Mouse (Mus musculus) adrenal gland, adult 8-10 months (tissue): ENCODE measurements around the gene Olfr110. TPM values are rescaled to one million over a fixed set of nuclear protein-coding genes. Genes with fewer than 3 reads are reported as not detected.
"Not testable (repeated sequence)": the region's sequence is repeated elsewhere in the genome, so short reads cannot be mapped to it uniquely, and the experiment has no call there.

Experiments
- DNase-seq: peaks from one replicate; pipeline ENCODE4 v3.0.0; 2022
- total RNA-seq, 4 experiments: library from RNA; stranded (reverse); gene quantifications; 2 replicates each; pipeline ENCODE4 v1.2.4; 2022

Olfr110 gene
- under 1 TPM in 1 of 4 experiments, not detected in 3; 0.30 TPM for total RNA-seq

DNA sequence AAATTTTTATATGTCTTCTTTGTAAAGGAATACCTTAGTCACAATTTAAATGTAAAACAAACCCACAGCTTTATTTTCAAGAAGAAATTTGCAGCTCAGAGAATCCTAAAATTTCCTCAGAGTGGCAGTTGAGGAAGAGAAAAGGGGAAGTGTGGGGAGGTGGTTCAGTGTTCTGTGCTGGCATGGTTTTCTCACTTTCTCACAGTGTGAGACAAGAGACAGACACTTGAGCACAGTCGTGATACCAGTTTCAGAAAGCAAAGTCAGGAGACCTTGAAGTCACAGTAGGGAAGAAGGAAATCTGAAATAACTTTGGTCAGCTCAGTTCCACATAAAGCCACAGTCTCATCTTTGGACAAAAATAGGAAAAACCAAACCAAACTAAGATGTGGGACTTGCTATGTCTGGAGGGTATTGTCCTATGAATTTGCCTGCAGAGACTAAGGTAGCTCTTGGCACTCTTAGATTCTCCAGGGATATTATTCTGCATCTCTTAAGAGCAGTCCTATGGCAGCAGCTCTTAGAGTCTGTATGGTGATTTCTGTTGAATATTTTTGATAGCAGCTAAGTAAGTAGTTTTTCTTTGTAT, at the start of gene Olfr110:
Gene Olfr110 (plus strand): TSS at position 539 of the 589 bp plus-strand sequence.
- DNase-seq, result no peak

DNA sequence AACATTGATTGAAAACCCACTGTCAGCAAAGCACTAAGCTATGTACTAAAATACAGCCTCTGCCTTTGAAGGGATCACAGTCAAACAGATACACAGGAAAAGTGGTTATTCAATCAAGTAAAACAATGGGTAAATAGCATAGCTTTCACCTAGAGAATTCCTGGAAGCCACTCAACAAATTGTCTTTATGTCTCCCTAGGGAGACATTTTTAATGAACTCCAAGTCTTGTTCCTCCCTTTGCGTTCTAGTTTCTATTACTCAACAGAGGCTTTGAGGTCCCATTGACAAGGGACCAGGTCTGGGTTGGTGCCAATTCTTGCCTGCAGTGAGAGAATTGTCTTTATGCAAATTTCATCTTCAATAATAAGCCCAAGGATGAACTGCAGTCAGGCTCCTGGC, 47.1 kb upstream of the Olfr110 start, which contains the start of gene Olfr108:
Gene Olfr108 (plus strand): TSS at position 301 of the 400 bp plus-strand sequence.
- DNase-seq, result no peak

DNA sequence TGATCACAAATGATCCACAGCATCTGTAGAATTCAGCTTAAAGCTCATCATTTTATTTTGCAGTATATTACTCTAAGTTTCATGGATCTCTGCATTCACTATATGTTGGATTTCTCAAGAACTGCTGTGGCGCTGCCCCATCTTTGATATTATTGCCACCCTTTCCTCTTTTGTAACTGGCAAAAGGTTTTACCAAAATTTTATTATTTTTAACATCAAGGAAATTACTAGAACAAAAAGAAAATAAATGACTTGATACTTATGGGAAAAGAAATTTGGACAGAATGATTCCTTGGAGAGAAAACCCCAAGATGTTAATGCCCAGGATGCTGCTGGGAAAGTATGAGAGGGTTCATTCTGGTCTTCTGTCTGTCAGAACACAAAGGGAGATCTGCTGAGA, 33.7 kb upstream of the Olfr110 start, which contains the start of gene Olfr109:
Gene Olfr109 (plus strand): TSS at position 301 of the 400 bp plus-strand sequence.
- DNase-seq, result no peak

DNA sequence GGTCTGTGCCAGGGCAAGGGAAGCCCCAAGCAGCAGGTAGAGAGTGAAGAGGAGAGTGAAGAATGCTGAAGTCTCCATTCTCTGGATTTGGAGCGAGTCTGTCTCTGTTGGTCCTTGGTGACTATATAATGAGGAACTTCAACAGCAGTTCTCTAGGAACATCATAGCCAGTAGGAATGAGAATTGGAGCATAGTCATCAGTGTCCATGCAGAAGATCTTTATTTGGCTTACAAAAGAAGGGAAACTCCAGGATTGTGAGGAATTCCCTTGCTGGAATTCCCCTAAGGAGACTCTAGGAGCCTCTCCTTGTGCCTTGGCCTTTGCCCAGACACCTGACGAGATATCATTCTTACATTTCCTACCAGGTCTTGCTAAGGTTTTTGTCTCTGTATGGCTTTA, 8.8 kb upstream of the Olfr110 start, which contains the start of gene H2-M2:
Gene H2-M2 (minus strand): TSS at position 101 of the 400 bp plus-strand sequence.
- no peak for DNase-seq

DNA sequence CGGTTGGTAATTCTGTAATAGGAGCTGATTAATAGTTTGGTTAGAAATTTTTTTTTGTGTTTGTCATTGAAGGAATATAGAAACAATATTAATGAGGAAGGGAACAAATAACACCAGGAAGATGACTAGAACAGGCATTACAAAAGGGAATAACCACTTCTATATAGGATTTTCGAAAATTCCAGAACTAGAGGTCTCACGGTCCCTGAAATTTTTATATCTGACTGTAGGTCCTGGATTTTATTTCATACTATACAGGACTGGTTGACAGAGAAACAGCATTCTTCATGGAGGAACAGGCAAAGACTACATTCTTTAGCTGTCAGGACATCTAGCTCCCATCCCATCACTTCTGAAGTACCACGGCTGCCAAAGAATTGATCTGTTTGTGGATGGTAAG, 15.5 kb downstream of the Olfr110 start, which contains the start of gene Olfr111:
Gene Olfr111 (plus strand): TSS at position 301 of the 400 bp plus-strand sequence.
- DNase-seq, result no peak

DNA sequence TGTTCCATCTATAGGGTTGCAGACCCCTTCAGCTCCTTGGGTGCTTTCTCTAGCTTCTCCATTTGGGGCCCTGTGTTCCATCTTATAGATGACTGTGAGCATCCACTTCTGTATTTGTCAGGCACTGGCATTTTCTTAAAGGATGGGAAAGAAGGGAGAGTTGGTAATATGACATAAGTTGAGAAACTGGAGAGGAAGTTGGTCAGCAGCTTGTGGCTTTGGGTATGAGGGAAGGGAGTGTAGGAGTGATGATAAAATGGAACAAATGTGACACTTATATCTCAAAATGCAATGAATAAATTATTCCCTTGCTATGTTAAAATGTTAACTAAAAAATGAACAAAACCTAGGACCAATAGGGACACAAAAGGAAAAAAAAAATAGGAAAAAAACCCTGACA, 32.3 kb downstream of the Olfr110 start:
- not testable (repeated sequence) for DNase-seq

DNA sequence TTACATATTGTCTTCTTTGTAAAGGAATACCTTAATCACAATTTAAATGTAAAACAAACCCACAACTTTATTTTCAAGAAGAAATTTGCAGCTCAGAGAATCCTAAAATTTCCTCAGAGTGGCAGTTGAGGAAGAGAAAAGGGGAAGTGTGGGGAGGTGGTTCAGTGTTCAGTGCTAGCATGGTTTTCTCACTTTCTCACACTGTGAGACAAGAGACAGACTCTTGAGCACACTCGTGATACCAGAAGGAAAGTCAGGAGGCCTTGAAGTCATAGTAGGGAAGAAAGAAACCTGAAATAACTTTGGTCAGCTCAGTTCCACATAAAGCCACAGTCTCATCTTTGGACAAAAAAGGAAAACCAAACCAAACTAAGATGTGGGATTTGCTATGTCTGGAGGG, 33.2 kb downstream of the Olfr110 start:
- not testable (repeated sequence) for DNase-seq

DNA sequence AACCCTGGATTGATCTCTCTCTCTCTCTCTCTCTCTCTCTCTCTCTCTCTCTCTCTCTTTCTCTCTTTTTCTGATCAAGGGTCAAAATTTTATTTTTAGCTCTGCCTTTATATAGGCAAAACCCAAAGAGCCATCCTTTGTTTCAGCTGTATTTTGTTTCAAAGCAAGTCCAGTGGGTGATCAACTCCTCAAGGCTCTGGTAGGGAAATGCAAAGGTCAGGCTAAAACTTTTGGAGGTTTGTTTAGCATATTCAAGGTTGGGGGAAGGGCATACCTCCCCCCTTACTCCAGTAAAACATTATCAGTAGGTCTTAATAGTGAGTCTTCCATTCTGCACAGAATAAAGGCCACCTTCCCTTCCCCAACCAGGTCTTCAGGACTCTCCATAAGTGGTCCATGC, 42.9 kb downstream of the Olfr110 start:
- DNase-seq, result no peak

DNA sequence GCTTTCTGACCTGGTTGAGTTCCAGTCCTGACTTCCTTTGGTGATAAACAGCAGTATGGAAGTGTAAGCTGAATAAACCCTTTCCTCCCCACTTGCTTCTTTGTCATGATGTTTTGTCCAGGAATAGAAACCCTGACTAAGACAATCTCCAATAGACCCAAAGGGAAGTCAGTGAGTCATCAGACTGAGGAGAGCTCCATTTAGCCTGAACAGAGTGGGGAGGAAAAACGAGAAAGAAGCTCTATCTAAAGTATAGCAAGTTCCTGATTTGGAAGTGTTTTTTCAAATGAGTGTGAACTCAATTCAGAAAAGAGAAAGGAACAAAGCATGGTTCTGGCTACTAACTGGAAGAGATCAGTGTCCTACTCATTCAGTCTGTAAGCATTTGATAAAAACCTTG, 46.1 kb downstream of the Olfr110 start:
- not testable (repeated sequence) for DNase-seq

DNA sequence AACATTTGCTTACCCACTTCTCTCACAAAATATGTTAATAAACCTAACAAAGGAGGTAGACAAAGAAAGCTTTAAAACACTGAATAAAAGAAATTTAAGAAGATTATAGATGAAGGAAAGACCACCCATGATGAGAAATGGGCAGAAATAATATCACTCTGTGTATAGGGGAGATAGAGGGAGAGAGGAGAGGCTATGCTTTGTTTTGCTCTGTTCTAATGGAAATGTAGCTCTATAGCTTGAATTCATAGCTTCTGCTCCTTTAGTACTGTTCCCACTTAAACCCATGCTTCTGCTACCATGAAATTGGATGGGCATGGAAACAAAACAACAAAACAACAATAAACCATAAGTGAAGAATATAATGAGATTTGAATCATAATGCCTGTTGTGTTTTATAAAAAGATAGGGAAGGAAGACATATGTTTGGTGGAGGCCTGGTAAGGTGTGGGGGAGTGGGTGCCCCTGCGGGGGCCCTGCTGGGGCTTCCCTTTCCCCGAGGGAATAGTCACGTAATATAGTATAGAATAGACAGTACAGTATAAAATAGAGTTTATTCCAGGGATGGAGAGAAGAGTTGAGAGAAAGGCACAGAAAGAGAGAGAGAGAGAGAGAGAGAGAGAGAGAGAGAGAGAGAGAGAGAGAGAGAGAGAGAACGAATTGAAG, 49.3 kb downstream of the Olfr110 start:
- DNase-seq, result no peak

DNA sequence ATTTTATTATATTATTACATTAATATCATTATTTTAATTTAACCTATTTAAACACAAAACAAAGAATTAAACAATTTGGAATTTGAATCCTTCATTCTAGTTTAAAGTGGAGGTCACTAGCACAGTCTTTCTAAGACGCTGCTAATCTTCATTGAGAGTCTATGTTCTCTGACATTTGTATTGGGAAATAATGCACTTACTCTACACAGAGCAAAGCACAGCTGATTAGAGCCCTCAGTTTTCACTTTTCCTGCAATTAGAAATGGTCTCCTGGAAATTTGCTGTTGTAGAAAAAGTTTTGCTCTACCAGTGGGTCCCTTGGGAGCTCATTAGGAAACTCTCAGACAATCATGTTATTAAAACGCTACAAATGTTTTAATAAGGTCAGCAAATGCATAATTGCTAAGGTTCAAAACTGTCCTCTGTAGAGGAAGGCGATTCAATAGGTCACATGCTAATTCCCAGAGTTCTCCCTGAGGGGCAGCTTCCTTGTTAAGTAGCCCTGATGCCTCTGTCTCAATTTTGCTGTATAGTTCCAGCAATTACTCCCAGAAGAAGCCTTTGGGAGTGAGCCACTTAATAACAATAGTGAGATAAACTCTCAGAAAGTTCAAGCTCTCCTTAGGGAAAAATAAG, 51.6 kb downstream of the Olfr110 start:
- no peak for DNase-seq

Other genes starting within 250 kb of the Olfr110 start
- gene Olfr98, start 228.7 kb upstream of the Olfr110 start, total RNA-seq, result not detected
- 1 to 10 TPM; 5.5 to 8.0 (median 6.8) TPM for gene H2-M3, start 222.2 kb upstream of the Olfr110 start, total RNA-seq
- not detected for gene Olfr99, start 209.0 kb upstream of the Olfr110 start, total RNA-seq
- gene Olfr101, start 188.2 kb upstream of the Olfr110 start, total RNA-seq, result not detected
- gene Olfr102, start 175.4 kb upstream of the Olfr110 start, total RNA-seq, result not detected
- gene Olfr103, start 152.8 kb upstream of the Olfr110 start, total RNA-seq, result not detected
- not detected for gene Olfr104-ps, start 132.9 kb upstream of the Olfr110 start, total RNA-seq
- gene Olfr105-ps, start 113.4 kb upstream of the Olfr110 start, total RNA-seq, result not detected
- not detected for gene Olfr106-ps, start 102.1 kb upstream of the Olfr110 start, total RNA-seq
- not detected for gene Olfr107, start 93.2 kb upstream of the Olfr110 start, total RNA-seq
- gene Olfr108, start 47.0 kb upstream of the Olfr110 start, total RNA-seq, result not detected
- not detected for gene Olfr109, start 33.6 kb upstream of the Olfr110 start, total RNA-seq
- gene H2-M2, start 8.9 kb upstream of the Olfr110 start, total RNA-seq, result 1 to 10 TPM; 1.6 to 7.5 (median 3.9) TPM
- gene Olfr111, start 15.6 kb downstream of the Olfr110 start, total RNA-seq, result 1 to 10 TPM in 1 of 4 experiments, under 1 TPM in 3; 0.21 to 1.4 (median 0.56) TPM
- not detected for gene Olfr112, start 77.0 kb downstream of the Olfr110 start, total RNA-seq
- gene Olfr113, start 85.2 kb downstream of the Olfr110 start, total RNA-seq, result not detected
- gene Olfr114, start 100.3 kb downstream of the Olfr110 start, total RNA-seq, result not detected
- gene Olfr115, start 134.6 kb downstream of the Olfr110 start, total RNA-seq, result not detected
- gene Olfr116, start 134.7 kb downstream of the Olfr110 start, total RNA-seq, result not detected
- gene Olfr117, start 171.3 kb downstream of the Olfr110 start, total RNA-seq, result not detected
- gene Olfr118, start 174.5 kb downstream of the Olfr110 start, total RNA-seq, result not detected
- gene Olfr119, start 204.1 kb downstream of the Olfr110 start, total RNA-seq, result not detected
- not detected for gene Olfr120, start 229.3 kb downstream of the Olfr110 start, total RNA-seq